Mouse (Mus musculus) frontal cortex, postnatal 14 days (tissue): ENCODE measurements around the gene Tldc2.
A peak's percentile ranks its signal among the peaks of the same experiment; 100 is the strongest.

Experiments
- DNase-seq, 2 experiments: peaks; one replicate each; pipeline ENCODE4 v3.0.0; 2022; ENCODE audit warnings: low spot score in 2 of 2

Gene Tldc2

GRCm38 (mm10) chr2:157086796-157087195, at the start of gene Tldc2:
TSS of gene Tldc2 (plus strand) at chr2:157087055.
- no peak for DNase-seq

- DNase-seq, result no peak
Measured at GRCm38 (mm10) chr2:157037303-157037702, 49.6 kb upstream of the Tldc2 start.

- DNase-seq, result no peak
Measured at GRCm38 (mm10) chr2:157039900-157040648, 46.8 kb upstream of the Tldc2 start.

GRCm38 (mm10) chr2:157040649-157041046, 46.2 kb upstream of the Tldc2 start:
- DNase-seq, result no peak

GRCm38 (mm10) chr2:157041421-157041820, 45.4 kb upstream of the Tldc2 start:
- no peak for DNase-seq

GRCm38 (mm10) chr2:157043556-157043955, 43.3 kb upstream of the Tldc2 start:
- DNase-seq, result no peak

- no peak for DNase-seq
Measured at GRCm38 (mm10) chr2:157043987-157044386, 42.9 kb upstream of the Tldc2 start.

GRCm38 (mm10) chr2:157045932-157046331, 40.9 kb upstream of the Tldc2 start:
- DNase-seq, result no peak

GRCm38 (mm10) chr2:157046956-157047355, 39.9 kb upstream of the Tldc2 start:
- DNase-seq, result no peak

GRCm38 (mm10) chr2:157048395-157049181, 38.3 kb upstream of the Tldc2 start:
- DNase-seq, result peak; percentile 60 to 80

GRCm38 (mm10) chr2:157049831-157050243, 37.0 kb upstream of the Tldc2 start:
- peak; percentile 52 to 72 for DNase-seq

GRCm38 (mm10) chr2:157052448-157052847, 34.4 kb upstream of the Tldc2 start:
- DNase-seq, result no peak

GRCm38 (mm10) chr2:157053124-157053523, 33.7 kb upstream of the Tldc2 start:
- no peak for DNase-seq

- DNase-seq, result no peak
Measured at GRCm38 (mm10) chr2:157053787-157054186, 33.1 kb upstream of the Tldc2 start.

- DNase-seq, result no peak
Measured at GRCm38 (mm10) chr2:157054297-157054696, 32.6 kb upstream of the Tldc2 start.

- no peak for DNase-seq
Measured at GRCm38 (mm10) chr2:157054816-157055215, 32.0 kb upstream of the Tldc2 start.

GRCm38 (mm10) chr2:157055721-157056120, 31.1 kb upstream of the Tldc2 start:
- DNase-seq, result no peak

GRCm38 (mm10) chr2:157057186-157057585, 29.7 kb upstream of the Tldc2 start:
- no peak for DNase-seq

- DNase-seq, result no peak
Measured at GRCm38 (mm10) chr2:157057758-157058157, 29.1 kb upstream of the Tldc2 start.

- peak; percentile 66 to 70 for DNase-seq
Measured at GRCm38 (mm10) chr2:157058342-157058998, 28.4 kb upstream of the Tldc2 start.

- DNase-seq, result no peak
Measured at GRCm38 (mm10) chr2:157059166-157059565, 27.7 kb upstream of the Tldc2 start.

GRCm38 (mm10) chr2:157060037-157060436, 26.8 kb upstream of the Tldc2 start:
- DNase-seq, result no peak
